Mouse (Mus musculus): Measurements from ENCODE around the gene Tnfsf13b.

GRCm38 (mm10) chr8:10030320-10031060 lies 24.2 kb downstream of the Tnfsf13b start:
- TF ChIP-seq CTCF (IDR thresholded peaks at IDR 0.05; ENCODE audit: low read depth) (no peak), EP300 (IDR thresholded peaks at IDR 0.05; ENCODE audit: low read depth) (no peak)
